Mouse (Mus musculus) frontal cortex, adult (tissue): ENCODE measurements around the gene Rapgef5.

Experiments
- ATAC-seq: cut with Nextera tagmentation; 2 replicates; pipeline ENCODE4 v1.9.2; 2017; ENCODE audit warnings: mild to moderate bottlenecking, moderate library complexity, mixed read lengths; ENCODE audit not compliant: low TSS enrichment

Gene Rapgef5

DNA sequence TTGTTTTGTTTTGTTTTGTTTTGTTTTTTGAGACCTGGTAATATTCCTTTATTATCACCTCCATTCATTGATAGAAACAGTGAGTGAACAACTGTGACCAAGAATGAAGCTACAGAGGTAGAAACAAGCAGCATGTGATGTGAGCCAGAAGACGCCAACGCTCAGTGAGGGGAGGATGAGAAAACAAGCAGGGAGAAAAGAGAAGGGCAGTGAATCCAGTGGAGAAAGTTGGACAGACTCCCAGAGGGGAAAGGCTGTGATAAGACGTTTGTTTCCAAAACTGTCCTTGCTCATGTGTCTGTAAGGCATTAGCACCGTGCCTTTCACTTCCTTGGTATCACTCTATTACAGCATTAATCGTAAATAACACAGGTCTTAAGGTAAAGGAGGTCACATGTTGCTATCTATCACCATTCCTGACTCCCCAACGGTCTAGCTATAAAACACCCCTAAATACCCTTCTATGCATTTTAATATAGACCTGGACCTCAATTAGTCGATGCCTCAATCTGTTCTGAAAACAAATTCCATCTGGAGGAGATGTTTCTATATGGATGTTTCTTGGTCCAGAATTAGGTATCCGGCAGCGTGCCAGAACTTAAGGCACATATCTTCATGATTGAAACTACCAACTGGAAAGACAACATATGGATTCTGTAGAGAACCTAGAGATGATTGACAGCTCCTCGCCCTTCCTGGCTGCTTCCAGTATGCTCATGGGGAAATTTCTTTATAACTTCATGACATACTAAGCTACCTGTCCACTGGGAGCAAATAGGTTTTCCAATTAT is 153.5 kb downstream of the Rapgef5 start:
- ATAC-seq: peak; percentile 73

- no peak for ATAC-seq
Observed at GRCm38 (mm10) chr12:117673188-117673587, 156.9 kb downstream of the Rapgef5 start.

GRCm38 (mm10) chr12:117674511-117674910 is 158.2 kb downstream of the Rapgef5 start:
- ATAC-seq: no peak

GRCm38 (mm10) chr12:117676265-117676664 is 160.0 kb downstream of the Rapgef5 start:
- ATAC-seq: no peak

DNA sequence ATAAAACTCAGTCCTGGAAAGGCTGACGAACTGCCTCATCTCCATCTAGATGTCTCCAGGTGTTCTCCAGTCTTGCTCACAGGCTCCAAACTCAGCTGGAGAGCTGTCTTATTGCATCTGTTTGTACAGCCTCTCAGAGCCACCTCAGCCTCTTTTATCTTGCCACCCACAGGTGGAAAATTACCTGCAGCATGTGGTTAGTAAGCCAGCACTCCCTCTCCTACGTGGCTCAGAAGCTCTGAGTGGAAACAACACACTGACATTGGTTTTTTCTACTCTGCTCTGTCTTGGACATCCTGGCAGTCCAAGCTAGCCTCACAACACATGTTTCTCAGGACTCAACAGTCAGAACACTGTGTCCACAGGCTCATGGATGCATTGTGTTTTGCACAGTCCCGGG is 162.6 kb downstream of the Rapgef5 start:
- peak; percentile 29 for ATAC-seq

DNA sequence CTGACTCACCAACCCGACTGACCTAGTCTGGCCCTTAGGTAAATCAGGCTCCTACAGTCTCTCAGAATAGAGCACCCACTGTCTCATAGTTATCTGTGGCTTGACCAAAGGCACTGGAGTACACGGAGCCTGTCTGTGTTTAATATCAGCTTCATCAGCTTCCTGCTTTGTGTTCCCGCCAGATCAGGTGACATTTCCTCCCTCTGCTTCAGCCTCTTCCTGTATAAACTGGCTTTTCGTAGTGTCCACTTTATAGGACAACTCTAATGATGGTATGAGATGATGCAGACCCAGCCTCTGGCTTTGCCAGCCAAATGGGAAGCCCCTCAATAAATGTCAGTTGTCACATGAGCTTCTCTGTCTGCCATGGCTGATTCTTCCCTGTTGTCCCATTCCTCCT is 163.5 kb downstream of the Rapgef5 start:
- ATAC-seq: no peak

DNA sequence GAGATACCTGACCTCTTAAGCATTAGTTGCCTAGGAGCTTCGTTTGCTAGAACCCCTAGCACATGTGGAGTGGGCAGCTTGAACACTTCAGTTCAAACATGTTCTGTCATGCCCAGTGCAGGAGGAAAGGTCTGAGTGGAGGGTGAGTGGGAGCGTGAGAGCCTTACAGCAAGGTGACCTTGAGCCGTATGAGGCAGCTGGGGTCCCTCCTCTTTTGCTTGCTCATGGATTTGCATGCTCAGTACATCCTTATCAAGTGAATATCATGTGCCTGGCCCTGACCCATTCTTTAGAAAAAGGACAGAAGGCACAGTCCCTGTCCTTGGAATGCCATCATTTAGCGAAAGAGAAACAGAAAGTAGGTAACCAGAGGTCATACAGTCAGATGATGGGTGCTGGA is 165.0 kb downstream of the Rapgef5 start:
- ATAC-seq: no peak

- no peak for ATAC-seq
Observed at GRCm38 (mm10) chr12:117683377-117683776, 167.1 kb downstream of the Rapgef5 start.

- no peak for ATAC-seq
Observed at GRCm38 (mm10) chr12:117683984-117684383, 167.7 kb downstream of the Rapgef5 start.

- no peak for ATAC-seq
Observed at GRCm38 (mm10) chr12:117684788-117685187, 168.5 kb downstream of the Rapgef5 start.

DNA sequence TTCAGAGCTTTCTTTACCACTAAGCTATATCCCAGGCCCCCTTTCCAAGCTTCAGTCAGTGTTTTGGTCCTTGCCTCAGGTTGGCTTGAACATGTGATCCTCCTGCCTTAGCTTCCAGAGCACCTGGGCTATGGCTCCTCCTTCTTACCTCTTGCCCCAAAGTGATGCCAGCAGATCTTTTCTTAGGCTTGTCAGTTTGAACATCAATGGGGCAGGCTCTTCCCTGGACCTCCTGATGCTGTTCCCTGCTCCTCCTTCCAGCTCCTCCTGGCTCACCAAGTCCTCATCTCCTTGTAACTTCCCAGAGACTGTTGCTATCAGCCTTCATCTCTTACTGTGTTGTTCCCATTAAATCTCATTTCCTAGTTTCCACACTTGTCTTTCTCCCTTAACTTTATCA is 169.1 kb downstream of the Rapgef5 start:
- no peak for ATAC-seq

- no peak for ATAC-seq
Observed at GRCm38 (mm10) chr12:117686732-117687131, 170.5 kb downstream of the Rapgef5 start.

GRCm38 (mm10) chr12:117688655-117689548 is 172.6 kb downstream of the Rapgef5 start:
- ATAC-seq: peak; percentile 95

DNA sequence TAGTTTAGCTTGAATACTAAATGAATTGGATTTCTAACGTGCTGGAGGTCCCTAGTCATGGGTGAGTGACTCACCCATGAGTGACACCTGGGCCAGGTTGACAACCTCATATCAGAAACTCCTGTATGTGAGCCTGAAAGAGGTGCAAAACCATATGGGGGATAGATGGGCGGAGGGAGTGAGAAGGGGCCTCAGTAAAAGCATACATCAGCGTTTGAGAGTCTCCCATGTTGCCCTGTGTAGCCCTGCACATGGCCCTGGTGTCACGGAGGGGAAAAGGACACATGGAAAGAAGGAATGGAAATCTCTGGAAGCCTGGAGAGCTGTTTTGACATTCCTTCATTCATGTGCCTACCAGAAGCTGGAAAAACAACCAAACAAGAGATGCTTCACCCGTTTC is 175.1 kb downstream of the Rapgef5 start:
- no peak for ATAC-seq

DNA sequence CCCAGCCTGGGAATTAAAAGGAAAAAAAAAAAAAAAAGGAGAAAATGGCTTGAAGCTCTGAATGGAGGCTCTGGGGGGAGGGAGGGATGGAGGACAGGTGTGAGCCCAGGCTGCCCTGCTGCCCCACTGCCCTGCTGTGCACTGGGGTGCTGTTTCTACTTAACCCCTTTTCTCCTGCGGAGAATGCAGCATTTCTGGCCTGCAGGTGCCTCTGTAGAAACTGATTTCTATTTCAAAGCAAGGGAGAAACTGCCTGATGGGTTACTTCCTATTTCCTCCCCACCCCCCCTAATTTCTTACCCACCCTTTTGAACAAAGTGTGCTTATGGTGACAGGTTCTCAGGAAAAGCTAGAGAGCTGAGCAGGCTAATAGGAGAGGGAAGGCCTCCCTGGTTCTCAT is 176.5 kb downstream of the Rapgef5 start:
- ATAC-seq: no peak

DNA sequence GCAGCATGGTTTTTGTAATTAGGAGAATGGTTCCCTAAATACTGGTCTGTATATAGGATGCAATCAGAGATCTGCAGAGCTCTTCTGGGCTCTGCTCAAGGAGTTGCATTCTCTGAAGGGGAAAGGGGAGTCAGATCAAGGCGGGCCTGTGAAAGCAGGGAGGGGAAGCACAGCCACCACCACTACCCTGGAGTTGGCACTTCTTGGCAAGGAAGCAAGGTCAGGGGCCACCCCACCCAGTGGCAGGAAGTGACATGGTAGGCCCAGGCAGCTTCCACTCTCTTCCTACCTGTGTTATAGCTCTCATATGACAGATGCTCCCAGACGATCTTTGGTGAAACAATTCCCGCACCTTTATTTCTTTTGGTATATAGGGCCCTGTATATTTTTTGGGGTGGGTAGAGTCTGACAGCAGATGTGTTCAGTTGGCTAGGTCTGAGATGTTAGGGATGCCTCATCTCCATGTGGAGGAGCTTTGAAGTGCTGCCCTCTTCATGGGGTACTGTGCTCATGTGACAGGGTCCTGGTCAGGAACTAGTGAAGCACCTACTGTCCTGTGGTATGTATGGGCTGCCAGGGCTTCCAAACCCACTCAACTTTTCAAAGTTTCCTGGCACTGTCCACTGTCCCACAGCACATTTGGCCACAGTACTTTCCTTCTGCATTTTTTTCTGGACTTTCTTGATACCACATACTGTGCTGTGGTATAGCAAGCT is 183.8 kb downstream of the Rapgef5 start:
- no peak for ATAC-seq

DNA sequence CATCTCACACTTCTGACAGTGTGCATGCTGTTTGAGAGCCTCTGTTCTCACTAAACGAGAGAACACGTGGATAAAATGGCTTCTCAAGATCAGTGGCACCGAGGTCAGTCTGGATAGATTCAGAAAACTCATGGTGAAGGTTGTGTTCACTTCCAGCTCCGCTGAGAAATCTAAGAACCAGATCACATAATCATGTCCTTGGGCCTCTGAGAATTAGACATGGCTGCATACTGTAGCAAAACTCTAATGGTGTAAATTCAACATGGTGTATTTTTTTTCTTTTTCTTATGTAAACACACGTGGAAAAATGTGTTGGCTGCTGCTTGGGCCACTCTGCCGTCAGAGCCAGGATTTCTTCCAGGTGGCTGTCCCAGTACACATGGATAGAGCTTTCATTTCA is 184.6 kb downstream of the Rapgef5 start:
- ATAC-seq: no peak

GRCm38 (mm10) chr12:117702291-117702690 is 186.0 kb downstream of the Rapgef5 start:
- ATAC-seq: no peak

GRCm38 (mm10) chr12:117702928-117703327 is 186.6 kb downstream of the Rapgef5 start:
- no peak for ATAC-seq

DNA sequence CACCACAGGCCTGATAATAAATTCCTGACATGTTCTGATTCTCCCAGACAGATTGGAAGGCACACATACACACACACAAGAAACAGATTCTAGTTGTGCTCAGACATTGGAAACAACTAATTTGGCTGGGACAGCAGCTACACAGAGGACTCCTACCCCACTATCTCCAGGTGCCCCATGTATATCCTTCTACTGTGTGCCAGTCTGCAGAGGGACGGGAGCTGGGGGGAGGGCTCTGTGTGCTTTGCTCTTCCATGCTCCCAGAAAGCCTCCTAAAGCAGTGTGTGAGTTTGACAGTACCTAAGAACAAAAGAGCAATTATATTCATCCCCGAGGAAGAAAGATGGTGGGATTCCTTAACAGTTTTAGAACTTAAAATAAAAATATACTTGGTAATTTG is 187.1 kb downstream of the Rapgef5 start:
- no peak for ATAC-seq

DNA sequence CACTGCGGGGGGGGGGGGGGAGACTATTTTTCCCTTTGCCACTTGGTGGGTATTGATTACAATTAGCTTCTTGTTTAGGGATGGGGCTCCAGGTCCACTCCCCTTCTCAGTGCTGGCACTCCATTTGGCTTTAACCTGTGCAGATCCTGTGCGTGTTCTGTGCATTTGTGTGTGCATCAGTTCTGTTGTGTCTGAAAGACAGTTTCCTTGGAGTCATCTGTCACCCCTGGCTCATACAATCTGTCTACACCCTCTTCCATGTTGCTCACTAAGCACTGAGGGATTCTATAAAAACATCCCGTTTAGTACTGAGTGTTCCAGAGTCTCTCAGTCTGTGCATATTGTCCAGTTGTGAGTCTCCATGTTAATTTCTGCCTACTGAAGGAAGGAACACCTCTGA is 189.0 kb downstream of the Rapgef5 start:
- ATAC-seq: 0 out of 2 replicates have a peak, but pooled peaks have one; percentile 16

GRCm38 (mm10) chr12:117709280-117709679 is 193.0 kb downstream of the Rapgef5 start:
- no peak for ATAC-seq
